Mouse (Mus musculus): Measurements from ENCODE around the gene Itga3. TPM values are rescaled to one million over a fixed set of nuclear protein-coding genes. Genes with fewer than 3 reads are reported as not detected.

Gene Itga3
- total RNA-seq, 2 experiments from 2014 or later: 13.6 to 16.2 TPM

DNA sequence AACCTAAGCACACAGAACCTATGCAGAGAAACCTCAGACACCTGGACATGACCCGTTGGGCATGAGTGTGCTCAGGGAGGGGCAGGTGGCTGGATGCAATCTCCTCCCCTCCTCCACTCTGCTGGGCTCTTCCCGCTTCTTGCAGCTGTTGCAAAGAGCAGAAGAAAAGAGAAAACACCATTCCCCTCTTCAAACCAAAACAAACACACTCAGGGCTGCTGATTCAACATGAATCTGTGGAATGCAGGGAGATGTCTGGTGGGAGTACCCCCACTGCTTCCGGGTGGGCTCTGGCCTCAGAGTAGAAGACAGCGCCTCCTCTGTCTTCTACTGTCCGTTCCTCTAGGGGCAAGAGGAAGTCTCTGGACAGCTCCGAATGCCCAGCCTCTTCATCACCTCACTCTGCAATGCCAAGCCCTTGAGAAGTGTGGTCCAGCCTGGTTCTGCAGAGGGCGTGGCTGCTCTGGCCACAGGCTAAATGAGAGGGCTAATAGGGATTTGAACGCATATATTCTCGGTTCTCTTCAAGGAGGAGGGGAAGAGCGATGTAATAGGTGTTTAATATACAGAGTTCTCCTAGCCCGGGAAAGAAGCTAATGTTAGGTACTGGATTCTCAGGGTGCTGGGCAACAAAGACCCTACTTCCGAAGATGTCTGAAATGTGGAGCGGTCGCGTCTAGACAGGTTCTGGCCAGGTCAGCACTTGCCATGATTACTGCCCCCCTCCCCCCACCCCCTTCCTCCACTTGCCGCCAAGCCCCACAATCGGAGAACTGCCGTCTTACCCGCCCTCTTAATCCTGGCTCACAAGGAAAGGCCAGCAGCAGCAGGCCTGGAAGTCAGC is 1.2 kb downstream of the Itga3 start:
- no peak for DNase-seq (ENCODE audit: extremely low spot score in 1 of 2, low spot score in 2 of 2)
- intact Hi-C loops (cut with DNase I): loop anchor here (1.0 kb wide), 1 partner anchor 30 kb away; no protein-coding TSS in a partner anchor

DNA sequence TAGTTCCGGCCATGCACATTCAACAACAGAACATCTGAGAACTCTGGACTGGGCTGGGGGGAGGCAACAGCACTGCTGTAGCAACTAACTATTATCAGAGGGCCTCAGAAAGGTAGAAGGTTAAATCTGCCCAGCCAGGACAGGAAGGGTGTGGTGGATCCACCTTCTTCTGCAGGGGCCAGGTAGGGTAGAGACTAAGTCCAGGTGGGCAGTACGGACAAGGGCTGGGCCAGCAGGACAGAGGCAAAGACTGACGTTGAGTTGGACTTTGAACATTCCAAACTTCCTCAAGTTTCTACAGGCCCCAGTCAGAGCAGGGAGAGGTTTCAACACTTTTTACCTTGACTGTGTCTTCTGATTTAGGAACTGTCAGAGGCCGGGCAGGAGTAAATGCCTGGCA is 1.9 kb downstream of the Itga3 start:
- intact Hi-C loops (cut with DNase I): no loop called here

DNA sequence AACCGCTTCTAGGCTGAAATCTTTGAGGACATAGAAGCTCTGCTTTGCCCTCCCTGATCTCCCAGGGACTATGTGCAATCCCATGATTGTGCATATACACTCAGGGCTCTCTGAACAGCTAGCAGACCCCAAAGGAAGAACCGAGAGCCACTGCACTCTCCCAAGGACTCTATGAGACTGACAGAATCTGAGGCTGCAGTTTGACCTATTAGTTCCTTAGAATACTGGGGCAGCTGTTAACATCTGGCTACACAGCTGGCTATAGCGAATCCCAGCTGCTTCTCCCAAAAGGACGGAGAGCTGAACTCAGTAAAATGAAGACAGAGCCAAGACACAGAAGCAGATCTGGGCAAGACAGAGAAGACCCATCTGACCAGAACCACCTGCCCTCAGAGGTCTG is 2.8 kb downstream of the Itga3 start:
- intact Hi-C loops (cut with DNase I): no loop called here

More for the DNA sequence above, 1.9 kb downstream of the Itga3 start:
- DNase-seq (ENCODE audit: extremely low spot score in 1 of 2, low spot score in 2 of 2): no peak

DNA sequence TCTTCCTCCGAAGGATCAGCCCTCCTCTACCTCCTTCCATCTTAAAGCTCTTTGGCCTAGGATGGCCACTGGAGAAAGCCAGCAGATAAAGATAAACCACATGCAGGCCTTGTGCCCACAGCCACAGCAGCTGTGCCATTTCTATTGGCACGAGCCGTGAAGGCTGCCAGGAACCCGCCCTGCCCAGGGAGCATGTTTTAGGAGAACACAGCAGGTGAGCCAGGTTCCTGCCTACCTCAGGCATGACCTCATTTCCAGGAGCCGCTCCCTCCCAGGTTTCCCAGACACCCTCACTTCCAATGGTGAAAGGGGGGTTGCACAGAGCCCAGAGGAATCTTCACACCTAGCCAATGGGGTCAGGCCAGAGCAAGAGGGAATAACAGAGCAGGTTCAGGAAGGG is 3.8 kb downstream of the Itga3 start:
- intact Hi-C loops (cut with DNase I): no loop called here
- DNase-seq (ENCODE audit: extremely low spot score in 1 of 2, low spot score in 2 of 2): no peak

More for the DNA sequence above, 2.8 kb downstream of the Itga3 start:
- DNase-seq (ENCODE audit: extremely low spot score in 1 of 2, low spot score in 2 of 2): no peak

DNA sequence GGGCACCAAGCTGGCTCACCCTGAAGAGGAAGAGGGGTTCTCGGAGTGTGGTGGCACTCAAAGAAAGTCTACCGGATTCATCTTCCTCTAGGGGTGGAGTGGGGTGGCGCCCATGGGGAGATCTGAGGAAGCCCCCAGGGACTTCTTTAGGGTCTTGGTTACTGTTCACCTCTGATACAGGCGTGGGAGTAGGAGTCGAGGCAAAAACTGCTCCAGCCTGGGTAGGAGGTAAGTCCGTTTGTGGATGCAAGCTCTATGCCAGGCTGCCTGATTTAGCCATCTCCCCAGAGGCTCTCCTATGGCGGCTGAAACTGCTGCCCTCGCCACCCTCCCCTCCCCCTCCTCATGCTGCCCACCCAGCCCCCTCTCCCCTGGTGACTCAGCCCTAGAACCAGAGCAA is 4.5 kb downstream of the Itga3 start:
- no peak for DNase-seq (ENCODE audit: extremely low spot score in 1 of 2, low spot score in 2 of 2)
- intact Hi-C loops (cut with DNase I): no loop called here

DNA sequence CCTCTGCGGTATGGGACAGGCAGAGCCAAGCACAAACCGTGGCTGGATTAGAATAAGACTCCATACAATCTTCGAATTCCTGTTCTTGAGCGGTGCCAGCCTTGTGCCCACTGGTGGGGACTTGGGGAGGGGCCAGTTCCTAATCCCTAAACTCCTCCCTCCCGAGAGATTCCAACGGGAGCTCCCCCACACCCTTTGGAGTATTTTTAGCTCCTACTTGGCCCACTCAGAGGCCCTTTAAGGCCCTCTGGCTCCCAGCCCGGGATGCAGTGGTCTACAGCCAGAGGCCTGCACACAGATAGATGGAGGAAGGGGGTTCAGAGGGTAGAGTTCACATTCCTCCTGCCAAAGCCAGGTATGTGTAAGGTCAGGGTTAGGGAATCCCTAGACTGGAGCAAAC is 5.3 kb downstream of the Itga3 start:
- intact Hi-C loops (cut with DNase I): no loop called here

DNA sequence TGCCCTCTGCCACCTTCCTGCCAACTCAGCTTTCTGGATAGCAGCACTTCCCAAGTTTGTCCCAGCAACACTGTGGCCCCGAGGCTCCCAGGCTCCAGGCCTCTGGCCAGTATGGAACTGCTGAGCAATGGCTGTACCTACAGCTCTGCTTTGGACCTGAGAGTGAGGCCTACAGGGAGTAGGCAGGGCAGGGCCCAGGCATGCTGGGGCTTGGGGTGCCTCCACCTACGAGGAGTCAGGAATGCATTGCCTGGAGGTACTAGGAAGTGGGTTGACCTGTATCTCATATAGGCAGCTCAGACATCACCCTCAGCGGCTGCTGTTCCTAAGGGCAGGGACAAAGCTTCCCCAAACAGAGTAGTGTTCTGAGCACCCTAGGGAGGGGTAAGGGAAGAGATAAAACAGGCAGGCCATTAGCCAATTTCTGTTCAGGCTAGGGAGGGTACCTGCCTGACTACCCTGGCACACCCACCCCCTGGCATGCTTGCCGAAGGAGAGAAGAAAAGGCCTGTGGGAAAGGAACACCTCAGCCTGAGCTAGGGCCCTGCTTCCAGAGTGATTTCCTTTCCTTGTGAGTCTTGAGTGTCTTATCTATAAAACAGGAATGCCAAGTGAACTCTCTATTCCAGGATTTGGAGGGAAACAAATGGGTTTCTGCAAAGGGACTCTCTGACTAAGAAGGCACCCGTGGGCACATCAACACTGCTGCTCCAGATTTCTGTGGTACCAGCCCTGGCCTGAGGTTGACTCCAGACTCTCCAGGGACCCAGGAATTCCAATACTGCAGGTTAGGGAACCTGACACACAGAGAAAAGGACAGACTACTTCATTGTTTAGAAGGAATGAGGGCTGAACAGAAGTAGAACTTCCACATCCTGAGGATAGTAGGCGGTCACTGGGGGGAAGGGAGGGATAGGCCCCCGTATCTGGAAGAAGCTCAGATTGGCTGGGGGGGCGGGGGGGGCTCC is 6.2 kb downstream of the Itga3 start:
- intact Hi-C loops (cut with DNase I): no loop called here
- no peak for DNase-seq (ENCODE audit: extremely low spot score in 1 of 2, low spot score in 2 of 2)

More for the DNA sequence above, 5.3 kb downstream of the Itga3 start:
- DNase-seq (ENCODE audit: extremely low spot score in 1 of 2, low spot score in 2 of 2): no peak

DNA sequence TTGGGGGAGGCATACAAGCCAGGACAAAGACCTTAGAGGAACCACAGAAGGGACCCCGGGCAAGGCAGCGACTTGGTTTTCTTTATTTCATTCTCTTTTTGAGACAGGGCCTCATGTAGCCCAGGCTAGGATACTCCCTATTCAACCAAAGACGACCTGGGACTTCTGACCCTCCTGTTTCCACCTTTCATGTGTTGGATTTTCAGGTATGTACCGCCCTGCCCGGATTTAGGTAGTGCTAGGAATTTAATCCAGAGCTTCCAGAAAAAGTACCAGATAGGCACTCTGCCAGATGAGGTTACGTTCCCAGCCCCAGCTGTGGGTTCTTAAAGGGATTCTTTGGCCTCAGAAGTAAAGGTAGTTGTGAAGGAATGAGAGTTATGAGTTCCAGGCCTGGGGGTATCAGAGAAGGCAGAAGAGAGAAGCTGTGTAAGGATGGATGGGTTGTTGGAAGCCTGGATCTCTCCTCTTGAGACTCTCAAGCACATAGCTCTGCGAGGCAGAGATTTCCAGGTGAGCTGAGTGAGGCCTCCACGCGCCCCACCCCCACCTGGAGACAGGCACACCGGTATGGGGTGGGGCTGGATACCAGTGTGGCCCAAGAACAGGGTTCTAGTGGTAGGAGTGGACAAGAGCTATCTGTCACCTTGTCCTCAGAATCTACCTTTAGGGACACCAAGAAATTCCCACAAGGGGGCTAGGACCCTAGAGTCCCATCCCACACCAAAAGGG is 7.2 kb downstream of the Itga3 start:
- intact Hi-C loops (cut with DNase I): no loop called here
- no peak for DNase-seq (ENCODE audit: extremely low spot score in 1 of 2, low spot score in 2 of 2)

DNA sequence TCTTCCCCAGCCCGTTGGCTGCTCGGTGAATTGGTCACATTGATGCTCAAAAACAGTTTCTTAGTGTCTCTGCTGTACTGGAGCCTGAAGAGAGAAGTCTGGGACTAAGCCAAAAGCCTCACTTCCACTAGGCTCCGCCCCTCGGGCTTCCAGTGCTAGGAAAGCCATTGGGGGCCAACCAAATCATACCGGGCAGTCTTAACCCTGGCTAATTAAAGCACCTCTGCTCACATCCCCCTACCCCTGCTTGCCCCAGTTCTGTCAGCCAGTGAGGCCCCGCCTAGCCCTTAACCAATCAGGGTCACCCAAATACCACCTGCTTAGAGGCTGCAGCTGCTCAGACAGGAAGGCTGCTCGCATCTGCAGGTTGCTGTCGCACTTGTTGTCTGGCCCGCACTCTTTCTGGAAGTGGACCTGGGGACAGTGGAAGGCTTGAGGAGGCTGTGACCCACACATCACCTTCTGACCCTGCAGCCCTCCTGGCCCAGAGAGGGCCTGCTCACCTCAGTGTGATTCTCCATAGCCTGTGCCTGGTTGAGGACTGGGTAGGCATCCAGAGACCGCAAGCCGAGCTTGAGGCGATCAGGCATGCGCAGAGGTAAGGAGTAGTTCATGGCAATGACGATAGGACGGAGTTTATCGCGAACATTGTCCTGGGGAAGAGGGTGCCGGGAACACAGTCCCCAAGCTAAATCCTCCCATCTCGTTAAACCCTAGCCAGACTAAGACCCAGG is 19.7 kb downstream of the Itga3 start:
- DNase-seq (ENCODE audit: extremely low spot score in 1 of 2, low spot score in 2 of 2): no peak
- intact Hi-C loops (cut with DNase I): no loop called here

DNA sequence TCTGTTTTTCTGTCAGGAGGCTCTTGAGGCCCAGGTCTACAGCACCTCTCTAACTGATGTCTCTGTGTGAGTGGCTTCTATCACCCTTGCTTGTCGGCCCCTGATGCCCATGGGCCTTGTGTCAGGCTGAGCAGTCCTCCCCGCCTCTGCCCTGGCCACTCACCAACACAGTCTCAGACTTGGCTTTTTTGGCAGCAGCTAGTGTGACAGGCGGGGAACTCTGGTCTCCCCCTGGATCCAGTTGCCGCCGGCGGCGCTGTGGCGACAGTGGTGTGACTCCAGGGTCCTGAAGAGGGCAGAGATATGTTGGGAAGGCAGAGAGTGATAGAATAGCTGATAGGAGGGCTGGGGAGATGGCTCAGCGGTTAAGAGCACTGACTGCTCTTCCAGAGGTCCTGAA is 23.5 kb downstream of the Itga3 start:
- no peak for DNase-seq (ENCODE audit: extremely low spot score in 1 of 2, low spot score in 2 of 2)
- intact Hi-C loops (cut with DNase I): no loop called here

DNA sequence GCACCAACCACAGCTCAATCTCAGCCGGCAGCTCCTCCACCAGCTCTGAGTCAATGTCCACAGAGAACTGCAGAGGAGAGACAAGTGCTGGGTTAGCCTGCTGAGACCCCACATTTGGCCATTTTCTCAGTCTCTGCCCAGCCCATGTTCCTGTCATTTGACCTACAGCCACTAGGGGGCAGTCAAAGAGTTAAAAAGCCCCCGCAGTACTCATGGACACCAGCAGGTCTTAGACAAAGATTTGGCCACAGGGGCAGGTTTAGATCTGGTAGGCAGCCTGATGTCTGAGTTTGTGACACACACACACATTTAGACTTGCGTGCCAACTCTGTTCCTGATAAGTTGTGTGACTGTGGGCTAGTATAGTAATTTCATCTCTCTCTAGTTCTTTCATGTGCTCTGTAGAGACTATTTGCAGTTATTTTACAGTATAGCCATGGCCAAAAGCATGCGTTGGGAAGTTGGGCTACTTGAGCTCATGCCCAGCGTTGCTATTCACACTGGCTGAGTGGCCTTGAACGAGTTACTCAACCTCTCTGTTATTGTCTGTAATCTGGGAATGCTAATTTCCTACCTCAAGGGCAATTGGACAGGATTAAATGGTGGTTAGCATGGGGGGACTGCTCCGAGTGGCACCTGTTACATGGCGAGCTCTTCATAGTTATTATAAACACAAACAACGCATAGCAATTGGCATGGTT is 29.5 kb downstream of the Itga3 start:
- intact Hi-C loops (cut with DNase I): loop anchor here (2.0 kb wide), 1 partner anchor 60 kb away; no protein-coding TSS in a partner anchor
- no peak for DNase-seq (ENCODE audit: extremely low spot score in 1 of 2, low spot score in 2 of 2)

DNA sequence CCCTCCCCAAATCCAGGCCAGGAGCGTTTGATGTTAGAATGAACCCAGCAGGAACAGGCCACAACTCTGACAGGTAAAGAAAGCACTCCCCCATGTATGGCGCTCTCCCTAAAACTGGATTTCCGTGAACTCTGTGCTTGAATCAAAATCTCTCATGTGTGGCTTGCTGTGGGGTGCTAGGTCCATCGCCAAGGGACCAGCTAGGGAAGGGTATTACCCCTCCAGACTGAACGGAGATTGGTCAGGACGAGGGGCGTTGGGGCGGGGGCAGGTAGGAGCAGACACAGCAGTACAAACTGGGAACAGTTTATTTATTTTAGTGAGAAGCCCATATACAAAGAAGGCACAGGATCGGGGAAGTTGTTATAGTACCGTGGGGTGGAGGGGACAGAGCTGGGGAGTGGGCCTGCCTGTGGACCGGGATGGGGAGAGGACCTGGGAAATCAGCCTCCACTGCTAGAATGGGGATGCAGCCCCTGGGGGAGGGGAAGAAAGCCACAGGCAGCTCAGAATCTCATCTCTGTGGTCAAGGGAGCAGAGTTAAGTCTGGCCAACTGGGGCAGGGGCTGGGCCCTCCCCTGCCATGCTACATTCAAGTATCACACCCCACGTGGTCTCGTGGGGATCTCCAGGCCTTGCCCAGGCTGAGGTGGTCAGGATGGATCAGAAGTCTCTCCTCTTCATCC is 32.3 kb downstream of the Itga3 start:
- DNase-seq (ENCODE audit: extremely low spot score in 1 of 2, low spot score in 2 of 2): no peak
- intact Hi-C loops (cut with DNase I): no loop called here

DNA sequence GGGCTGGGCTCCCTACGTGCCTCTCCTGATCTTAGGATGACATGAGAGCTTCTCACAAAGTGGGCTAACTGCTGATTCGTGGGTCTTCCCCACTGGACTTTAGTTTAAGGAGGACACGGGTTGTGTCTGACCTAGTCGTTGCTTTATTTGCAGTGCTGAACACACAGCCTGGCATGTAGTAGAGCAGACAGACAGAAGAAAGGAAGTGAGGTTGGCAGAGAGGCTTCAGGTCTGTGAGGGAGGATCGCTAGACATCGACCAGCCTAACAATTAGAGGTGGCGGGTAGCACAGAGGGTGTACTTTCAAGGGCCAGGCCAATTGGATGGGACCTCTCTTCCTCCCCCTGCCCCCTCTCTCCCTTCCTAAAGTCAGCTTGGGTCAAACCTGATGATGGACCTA is 33.0 kb downstream of the Itga3 start:
- intact Hi-C loops (cut with DNase I): no loop called here
- DNase-seq (ENCODE audit: extremely low spot score in 1 of 2, low spot score in 2 of 2): no peak

DNA sequence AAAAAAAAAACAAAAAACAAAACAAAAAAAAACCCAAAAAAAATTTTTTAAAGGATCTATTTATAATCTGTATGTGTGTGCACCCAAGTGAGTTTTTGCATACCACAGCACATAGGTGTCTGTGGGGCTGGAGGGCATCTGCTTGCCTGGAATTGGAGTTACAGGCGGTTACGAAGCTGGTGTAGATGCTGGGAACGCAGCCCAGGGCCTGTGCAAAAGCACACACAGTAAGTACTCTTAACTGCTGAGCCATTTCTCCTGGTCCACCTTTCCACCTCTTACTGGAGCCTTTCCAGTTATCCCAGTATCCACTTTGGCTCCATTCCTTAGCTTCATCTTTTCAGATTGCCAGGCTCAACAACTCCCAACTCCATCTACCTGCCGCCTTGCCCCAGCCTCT is 33.5 kb downstream of the Itga3 start:
- DNase-seq (ENCODE audit: extremely low spot score in 1 of 2, low spot score in 2 of 2): no peak
- intact Hi-C loops (cut with DNase I): no loop called here

DNA sequence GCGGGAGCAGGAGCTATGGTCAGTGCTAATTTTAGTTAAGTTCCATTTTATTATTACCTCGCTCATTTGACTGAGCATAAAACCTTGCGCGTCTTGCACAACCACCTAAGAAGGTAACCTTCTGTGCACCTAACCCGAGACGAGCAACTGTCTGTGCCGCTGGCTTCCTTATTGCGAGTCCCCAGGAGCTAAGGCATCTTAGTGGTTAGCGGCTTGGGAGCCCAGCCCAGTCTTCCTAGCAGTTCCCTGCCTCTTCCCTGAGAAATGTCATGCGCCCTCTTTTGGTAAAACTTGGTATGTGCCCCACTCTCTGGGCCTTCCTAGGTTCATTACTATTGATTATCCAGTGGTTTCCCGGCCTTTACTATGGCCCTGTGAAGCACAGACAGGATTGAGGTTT is 34.5 kb downstream of the Itga3 start:
- intact Hi-C loops (cut with DNase I): no loop called here
- peak; percentile 80 to 88 for DNase-seq (ENCODE audit: extremely low spot score in 1 of 2, low spot score in 2 of 2)

DNA sequence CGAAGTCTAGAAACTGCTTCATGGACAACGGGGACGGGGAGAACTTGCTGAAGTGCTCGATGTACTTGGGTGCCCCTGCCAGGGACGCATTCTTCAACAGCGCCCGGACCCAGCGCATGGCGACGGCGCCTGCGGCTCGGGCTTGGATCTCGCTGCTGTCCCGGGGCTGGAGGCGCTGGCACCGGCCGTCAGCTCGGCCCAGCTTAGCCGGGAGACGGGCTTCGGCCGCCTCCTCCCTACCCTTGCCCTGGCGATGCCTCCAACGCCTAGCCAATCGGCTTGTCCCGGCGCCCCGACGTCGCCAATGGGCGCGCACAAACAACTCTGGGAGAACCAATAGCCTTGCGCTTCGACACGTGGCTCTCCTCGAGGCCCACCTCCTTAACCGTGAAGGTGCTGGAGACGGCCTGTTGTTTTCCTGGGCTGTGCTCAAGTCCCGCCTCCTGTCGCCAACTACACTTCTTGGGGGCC is 35.4 kb downstream of the Itga3 start, which contains the start of gene Pdk2:
Pdk2 (minus strand) TSS at position 216 of the 471 bp plus-strand sequence.
- peak; percentile 97 to 98 for DNase-seq (ENCODE audit: extremely low spot score in 1 of 2, low spot score in 2 of 2)
- intact Hi-C loops (cut with DNase I): no loop called here

DNA sequence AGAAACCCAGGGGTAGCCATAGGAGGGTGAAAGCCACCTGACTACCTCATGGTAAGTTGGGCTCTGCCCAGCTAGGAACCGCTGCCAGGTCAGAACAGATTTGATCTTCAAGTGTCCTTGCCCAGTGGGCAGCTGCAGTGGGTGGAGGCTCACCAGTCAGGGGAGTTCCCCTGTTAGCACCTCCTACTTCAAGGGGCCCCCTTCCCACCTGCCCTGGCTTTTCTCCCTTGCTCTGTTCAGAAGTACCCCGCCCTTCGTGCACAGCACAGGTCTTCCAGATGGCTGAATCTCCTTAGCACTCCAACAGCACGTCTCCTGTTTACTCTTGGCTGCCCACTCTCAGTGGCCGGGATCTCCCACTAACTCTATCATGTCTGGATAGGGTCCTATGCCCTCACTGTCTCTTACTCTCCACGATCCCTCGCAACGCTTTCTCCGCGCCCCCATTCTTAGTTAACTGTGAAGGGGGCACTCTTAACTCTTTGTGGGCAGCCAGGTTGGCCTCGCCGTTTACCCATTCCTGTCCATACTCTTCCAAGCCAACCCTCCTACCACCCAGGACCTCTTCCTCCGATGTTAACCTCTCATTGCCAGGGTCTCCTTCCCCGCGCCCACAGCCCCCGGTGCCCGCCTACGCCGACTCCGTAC is 36.0 kb downstream of the Itga3 start:
- peak in 1 of 2 experiments; percentile 62 for DNase-seq (ENCODE audit: extremely low spot score in 1 of 2, low spot score in 2 of 2)
- intact Hi-C loops (cut with DNase I): no loop called here

Data from left cerebral cortex, postnatal 10 days (tissue).